Mouse (Mus musculus) cerebellum, adult 9-11 months (tissue): ENCODE measurements around the gene Etd.
"Not testable (repeated sequence)": the region's sequence is repeated elsewhere in the genome, so short reads cannot be mapped to it uniquely, and the experiment has no call there.

Experiments used
- DNase-seq: peaks from one replicate; pipeline ENCODE4 v3.0.0; 2022

Gene Etd

DNA sequence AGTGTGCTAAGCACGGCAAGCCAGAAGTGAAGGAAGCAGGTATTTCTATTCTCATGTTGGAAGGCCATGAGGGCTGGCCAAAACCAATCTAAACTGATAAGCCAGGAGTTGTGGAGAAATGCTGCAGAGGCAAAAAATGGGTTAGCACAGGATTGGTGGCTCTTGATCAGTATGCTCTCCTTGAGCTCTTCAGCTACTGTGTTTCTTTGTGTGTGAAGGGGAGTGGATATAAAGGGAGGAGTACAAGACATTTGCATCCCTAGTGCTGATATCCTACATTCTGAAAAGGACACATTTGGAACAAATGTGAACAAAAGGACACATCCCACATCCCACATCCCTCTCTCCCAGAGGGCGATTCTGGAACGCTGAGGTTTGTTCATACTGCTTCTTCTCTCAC, at the start of gene Etd:
Etd (plus strand) TSS at position 301 of the 400 bp plus-strand sequence.
- DNase-seq = no peak

DNA sequence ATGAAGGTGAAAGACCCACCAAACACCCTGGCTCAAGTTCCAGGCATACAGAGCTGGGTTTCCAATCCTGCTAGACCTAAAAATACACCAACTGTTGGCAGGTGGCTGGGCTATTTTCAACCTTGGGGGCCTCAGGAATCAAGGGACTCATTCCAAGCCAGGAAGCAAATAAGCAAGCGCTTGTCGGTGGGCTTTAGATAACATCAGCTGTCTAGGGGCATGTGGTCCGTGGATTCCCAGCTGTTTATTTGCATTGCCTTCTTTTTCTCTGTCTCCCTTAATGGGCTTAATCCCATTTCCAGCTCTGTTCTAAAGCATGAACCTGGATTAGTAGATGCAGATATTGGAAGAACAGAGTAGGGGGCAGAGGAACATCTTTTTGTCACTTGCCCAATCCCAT, 48.4 kb upstream of the Etd start:
- no peak for DNase-seq

- DNase-seq = no peak
Measured at GRCm38 (mm10) chrX:53432888-53433287, 1.8 kb upstream of the Etd start.

DNA sequence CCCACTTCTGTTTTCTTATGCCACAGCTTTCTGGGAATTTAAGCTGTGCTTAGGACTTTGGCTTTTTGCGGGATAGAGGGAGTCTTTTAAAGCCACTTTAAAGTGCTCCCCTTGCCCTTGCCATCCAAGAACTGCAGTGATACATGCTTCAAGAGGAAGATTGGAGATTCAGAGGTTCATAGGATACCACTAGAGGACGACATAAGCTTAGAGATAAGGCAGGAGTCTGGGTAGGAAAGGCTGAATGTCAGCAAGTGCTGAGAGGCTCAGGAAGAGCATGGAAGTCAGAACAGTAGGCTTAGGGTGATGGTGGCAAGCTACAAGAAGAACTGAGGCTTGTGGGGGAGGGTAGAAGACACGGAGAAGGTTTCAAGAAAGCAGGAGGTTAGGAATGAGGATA, 24.9 kb downstream of the Etd start:
- DNase-seq = no peak

GRCm38 (mm10) chrX:53464194-53464593, 29.5 kb downstream of the Etd start:
- DNase-seq = not testable (repeated sequence)
